Mouse (Mus musculus) c-Kit-positive CD71-positive TER-119-negative erythroid progenitor cells, embryonic 14.5 days (primary cell): Measurements from ENCODE around the gene Reep1.

Source experiments
- DNase-seq: peaks from one replicate; pipeline ENCODE4 v3.0.0-alpha.2; 2013; ENCODE audit warnings: low read depth

The Reep1 gene

DNA sequence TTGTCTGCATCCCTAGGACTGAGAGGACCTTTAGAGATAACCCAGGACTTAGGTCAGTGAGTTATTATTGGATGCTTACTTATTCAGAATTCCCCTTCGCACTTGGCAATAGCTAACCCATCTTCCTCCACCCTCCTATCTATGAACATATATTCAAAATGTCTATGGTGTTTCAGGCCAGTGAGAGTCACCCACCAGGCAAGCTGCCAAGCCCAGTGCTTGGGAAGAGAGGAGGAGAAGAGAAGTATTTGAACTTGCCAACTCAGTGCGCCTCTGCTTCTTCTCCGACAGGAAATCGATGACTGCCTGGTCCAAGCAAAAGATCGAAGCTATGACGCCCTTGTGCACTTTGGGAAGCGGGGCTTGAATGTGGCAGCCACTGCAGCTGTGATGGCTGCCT, 73.1 kb downstream of the Reep1 start:
- DNase-seq, result no peak

GRCm38 (mm10) chr6:71783165-71783564, 75.8 kb downstream of the Reep1 start:
- DNase-seq, result no peak

GRCm38 (mm10) chr6:71788348-71788747, 81.0 kb downstream of the Reep1 start:
- DNase-seq, result no peak

DNA sequence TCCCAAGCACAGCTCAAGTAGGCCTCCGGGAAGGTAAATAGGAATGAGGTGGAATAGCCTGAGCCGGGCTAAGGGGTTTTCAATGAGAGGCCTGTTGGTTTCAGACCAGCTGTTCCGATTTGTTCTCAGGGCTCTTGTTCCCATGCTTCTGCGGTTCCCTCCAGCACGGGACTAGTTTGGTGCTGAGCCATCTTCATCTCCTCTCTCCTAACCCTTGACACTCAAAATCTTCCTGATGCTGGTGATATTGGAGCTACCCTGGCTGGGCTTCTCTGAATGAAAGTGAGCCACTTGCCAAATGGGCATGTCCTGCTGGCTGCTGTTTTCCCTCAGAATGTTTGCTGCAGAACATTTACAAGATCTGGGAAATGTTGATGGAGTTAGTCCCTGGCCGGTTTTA, 84.4 kb downstream of the Reep1 start:
- DNase-seq, result no peak

- DNase-seq, result no peak
These were observed 92.0 kb downstream of the Reep1 start for GRCm38 (mm10) chr6:71799391-71799790.

DNA sequence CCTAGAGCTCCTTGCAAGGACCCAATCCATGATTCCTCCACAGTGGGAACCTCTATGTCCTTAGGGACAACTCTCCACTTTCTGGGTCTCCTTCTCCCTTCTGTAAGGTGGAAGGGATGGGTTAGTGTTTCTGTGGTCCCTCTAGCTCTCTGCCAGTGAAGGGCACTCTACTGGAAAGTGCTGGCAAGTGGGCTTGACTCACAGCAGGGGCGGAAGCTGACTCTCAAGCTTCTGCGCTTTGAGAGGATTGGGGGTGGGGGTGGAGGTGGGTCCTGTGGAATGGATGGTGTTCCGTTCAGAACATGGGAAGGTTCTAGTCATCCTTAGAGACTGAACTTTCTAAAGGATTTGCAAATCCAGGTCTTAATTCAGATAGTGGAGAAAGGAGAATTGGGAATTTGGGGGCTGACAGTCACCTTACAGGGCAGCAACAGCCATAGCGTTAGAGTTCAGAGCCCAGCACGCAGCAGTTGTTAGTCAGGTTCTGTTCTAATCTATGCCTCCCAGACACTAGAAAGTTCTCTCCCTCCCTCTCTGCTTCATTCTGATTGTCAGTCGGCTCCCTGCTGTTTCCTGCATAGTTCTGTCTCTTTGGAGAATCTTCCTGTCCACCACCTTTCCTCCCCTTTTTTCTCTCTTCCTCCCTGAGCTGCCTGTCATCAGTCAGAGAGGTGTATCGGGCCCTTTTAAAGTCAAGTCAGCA, 93.8 kb downstream of the Reep1 start:
- DNase-seq, result no peak

GRCm38 (mm10) chr6:71801714-71802094, 94.3 kb downstream of the Reep1 start:
- DNase-seq, result no peak

DNA sequence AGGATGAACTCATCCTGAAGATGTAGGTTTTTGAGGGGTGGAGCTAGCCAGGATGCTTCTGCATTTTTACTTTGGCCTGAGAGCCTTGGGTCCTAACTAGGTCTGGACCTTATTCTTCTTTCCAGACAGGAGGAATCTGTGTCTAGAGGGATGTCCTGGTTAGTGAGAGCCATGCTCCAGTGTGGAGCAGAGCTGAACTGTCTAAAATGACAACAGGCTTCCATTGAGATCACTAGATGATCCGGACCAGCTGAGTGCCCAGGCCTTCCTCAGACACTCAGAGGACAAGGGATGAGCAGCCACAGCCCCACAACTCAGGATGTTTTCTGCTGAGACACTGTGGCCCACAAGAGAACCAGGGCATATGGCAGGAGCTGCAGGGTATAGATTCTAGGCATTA, 96.2 kb downstream of the Reep1 start:
- DNase-seq, result no peak

- peak; percentile 75 for DNase-seq
These were observed 96.9 kb downstream of the Reep1 start for GRCm38 (mm10) chr6:71804061-71804829.

DNA sequence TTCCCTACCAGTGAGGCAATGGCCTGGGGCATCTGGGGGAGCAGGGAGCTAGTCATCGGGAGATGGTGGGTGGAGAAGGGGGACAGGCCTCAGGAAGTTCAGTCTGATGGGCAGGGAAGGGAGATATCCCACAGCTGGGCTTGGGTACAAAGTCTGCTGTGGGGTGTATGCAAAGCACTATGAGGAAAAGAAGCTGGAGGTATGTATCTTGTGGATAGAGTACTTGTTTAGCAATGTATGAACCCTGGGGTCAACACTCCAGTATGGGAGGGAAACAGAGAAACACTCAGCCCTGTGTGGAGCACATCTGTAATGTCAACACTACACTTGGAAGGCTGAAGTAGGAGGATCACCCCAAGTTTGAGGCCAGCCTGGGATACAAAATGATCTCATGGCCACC, 99.4 kb downstream of the Reep1 start:
- DNase-seq, result no peak

DNA sequence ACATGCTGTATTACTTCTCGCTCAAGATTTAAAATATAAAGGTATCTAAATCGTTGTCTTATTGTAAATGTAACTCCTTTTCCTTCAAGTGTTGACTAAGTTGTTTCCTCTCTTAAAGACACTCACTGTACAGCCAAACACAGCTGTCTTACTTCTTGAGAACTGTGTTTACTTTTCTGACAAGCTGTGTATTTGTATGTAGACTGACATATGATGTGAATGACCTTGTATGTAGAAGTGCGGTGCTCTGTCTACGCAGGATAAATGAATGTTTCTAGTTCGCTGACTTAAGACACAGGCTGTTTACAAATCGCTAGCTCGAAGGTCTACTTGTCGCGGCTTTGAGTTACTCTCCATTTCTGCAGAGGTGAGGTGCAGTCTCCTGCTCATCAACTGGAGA, 102.5 kb downstream of the Reep1 start:
- DNase-seq, result no peak

GRCm38 (mm10) chr6:71812820-71813219, 105.5 kb downstream of the Reep1 start:
- DNase-seq, result no peak

GRCm38 (mm10) chr6:71819764-71820292, 112.5 kb downstream of the Reep1 start:
- no peak for DNase-seq

GRCm38 (mm10) chr6:71823085-71823484, 115.7 kb downstream of the Reep1 start:
- DNase-seq, result no peak

- peak; percentile 91 for DNase-seq
These were observed 116.1 kb downstream of the Reep1 start for GRCm38 (mm10) chr6:71823488-71823887.

- DNase-seq, result no peak
These were observed 116.6 kb downstream of the Reep1 start for GRCm38 (mm10) chr6:71823961-71824360.

DNA sequence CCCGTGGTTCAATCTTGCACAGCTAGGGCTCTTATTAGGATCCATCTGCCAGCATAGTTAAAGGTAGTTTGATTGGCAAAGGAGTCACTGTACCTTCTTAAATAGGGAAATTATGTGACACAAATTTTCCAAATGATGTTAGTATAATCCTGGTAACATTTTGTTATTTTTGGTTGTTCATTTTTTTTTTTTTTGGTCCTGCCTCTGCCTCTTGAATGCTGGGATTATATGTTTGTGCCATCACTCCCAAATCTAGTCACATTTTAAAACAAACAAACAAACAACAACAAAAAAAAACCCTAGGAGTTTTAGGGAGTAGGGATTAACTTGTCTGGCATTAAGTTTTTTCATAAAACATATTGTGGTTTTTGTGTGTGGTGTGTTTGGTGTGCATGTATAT, 119.5 kb downstream of the Reep1 start, which contains the start of gene Mrpl35:
Gene Mrpl35, minus strand, starts transcription at position 101 of the 400 bp plus-strand sequence.
- DNase-seq, result no peak

DNA sequence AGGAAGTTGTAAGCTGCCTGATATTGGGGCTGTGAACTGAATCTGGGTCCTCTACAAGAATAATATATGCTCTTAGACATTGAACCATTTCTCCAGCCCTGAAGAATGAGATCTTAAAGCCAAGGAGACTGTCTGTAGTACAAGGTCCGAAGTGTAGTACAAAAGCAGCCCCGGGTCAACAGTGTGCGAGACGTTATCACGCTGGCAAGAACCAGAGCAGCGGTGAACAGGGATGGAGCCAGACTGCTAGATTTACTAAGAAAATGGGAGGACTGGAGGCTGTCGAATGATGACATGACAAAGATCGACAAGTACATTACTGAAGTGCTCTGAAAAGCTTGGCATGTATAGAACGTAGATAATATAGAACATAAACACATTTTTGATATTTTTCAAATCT, 122.4 kb downstream of the Reep1 start:
- no peak for DNase-seq

DNA sequence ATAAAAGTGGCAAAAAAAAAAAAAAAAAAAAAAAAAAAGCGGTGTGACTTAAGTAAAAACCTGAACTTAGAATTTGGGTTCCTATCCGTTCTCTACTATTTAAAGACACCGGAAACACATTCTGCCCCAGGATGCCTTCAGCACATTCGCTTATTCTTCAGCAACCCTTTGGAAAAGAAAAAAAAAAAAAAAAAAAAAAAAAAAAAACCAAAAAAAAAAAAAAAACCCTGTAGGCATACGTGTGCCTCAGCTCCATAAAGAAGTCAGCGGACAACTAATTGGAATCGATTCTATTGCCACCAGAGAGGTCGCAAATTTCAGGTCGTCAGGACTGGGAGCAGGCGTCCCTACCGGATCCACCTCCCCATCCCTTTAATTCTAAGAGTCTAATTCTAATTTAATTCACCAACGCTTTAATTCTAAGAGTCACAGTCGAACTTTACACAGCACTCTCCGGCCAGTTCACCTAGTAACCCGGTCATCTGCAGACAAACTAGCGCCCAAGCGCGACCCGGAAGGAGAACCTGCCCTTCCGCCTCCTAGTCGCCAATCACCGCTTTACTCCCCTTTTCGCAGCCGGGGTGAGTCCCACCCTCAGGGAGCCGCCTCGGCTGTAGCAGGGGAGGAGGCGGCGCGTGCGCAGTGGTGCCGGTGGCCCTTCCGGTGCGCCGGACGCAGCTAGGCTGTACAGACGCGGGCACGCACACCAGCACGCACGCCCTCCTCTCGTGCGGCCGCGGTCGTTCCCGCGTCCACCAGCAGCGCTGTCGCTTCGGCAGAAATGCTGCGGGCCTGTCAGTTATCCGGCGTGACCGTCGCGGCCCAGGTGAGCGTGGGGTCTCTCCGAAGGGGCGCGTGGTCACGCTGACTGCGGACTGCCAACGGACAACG, 123.6 kb downstream of the Reep1 start, which contains the start of gene Immt:
Gene Immt, plus strand, starts transcription at position 642 of the 891 bp plus-strand sequence.
- DNase-seq, result peak; percentile 94

GRCm38 (mm10) chr6:71831581-71831960, 124.2 kb downstream of the Reep1 start:
- peak; percentile 93 for DNase-seq

GRCm38 (mm10) chr6:71836811-71837210, 129.4 kb downstream of the Reep1 start:
- DNase-seq, result no peak

DNA sequence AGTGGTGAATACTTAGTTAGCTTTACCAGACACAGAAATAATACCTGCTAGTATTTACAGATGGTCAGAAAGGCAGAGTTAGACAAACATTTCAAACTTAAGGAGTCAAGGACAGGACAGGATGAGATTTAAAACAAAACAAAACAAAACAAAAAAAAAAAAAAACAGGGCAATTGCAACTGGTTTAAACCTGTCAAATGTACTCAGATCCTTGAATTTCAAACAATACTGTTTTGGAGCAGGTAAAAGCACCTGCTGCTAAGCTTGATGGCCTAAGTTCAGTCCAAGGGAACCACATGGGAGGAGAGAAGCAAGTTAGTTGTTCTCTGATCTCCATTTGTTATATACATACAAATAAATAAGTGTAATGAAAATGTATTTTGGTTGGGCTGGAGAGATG, 132.5 kb downstream of the Reep1 start:
- DNase-seq, result no peak
